Mouse (Mus musculus) kidney, embryonic 14.5 days (tissue): ENCODE data around the gene Ddx6. TPM values are rescaled to one million over a fixed set of nuclear protein-coding genes. Genes with fewer than 3 reads are reported as not detected.

Source experiments
- ATAC-seq: fragments of 200-750 bp; cut with Nextera tagmentation; 2 replicates; pipeline ENCODE4 v1.8.0; 2017; ENCODE audit warnings: moderate number of reproducible peaks, mild to moderate bottlenecking, moderate TSS enrichment, moderate library complexity; ENCODE audit not compliant: low FRiP score, low TSS enrichment
- H3K27ac ChIP-seq: fragments of 300-500 bp; sonication (generic); 2 replicates; pipeline ENCODE4 v1.5.1; 2014; ENCODE audit warnings: low read depth, mild to moderate bottlenecking, low read length, moderate library complexity, mixed read lengths
- H3K27me3 ChIP-seq: fragments of 300-500 bp; sonication (generic); 2 replicates; pipeline ENCODE4 v1.6.1; 2014; ENCODE audit warnings: mild to moderate bottlenecking, low read length; ENCODE audit not compliant: control insufficient read depth, insufficient read depth
- H3K36me3 ChIP-seq: fragments of 300-500 bp; sonication (generic); 2 replicates; pipeline ENCODE4 v1.6.1; 2014; ENCODE audit warnings: low read length, mixed read lengths; ENCODE audit not compliant: control insufficient read depth, insufficient read depth
- H3K4me1 ChIP-seq: fragments of 300-500 bp; sonication (generic); 2 replicates; pipeline ENCODE4 v1.6.1; 2014; ENCODE audit warnings: low read length, mixed read lengths; ENCODE audit not compliant: control insufficient read depth, insufficient read depth
- H3K4me2 ChIP-seq: fragments of 300-500 bp; sonication (generic); replicated peaks from 2 replicates; pipeline ENCODE4 v1.6.1; 2014; ENCODE audit warnings: low read depth, mild to moderate bottlenecking, low read length
- H3K4me3 ChIP-seq: fragments of 300-500 bp; sonication (generic); 2 replicates; pipeline ENCODE4 v1.5.1; 2014; ENCODE audit warnings: mild to moderate bottlenecking, low read length
- H3K9ac ChIP-seq: fragments of 300-500 bp; sonication (generic); 2 replicates; pipeline ENCODE4 v1.6.1; 2014; ENCODE audit warnings: low read depth, mild to moderate bottlenecking, low read length, moderate library complexity
- H3K9me3 ChIP-seq: fragments of 300-500 bp; sonication (generic); 2 replicates; pipeline ENCODE4 v1.6.1; 2016; ENCODE audit warnings: low read length; ENCODE audit not compliant: control insufficient read depth
- WGBS: fragments of 180-500 bp; shearing (Covaris S2); extraction: QIAGEN DNeasy Blood & Tissue Kit; methylation state at CpG from one replicate; pipeline ENCODE4 v1.1.7; 2014; 5-methylcytosine and 5-hydroxymethylcytosine counted together
- polyA plus RNA-seq: library from polyadenylated mRNA; unstranded; fragments of >200 nt; fragmentation: Nextera tagmentation; extraction: Ambion mirVana; gene quantifications from 2 replicates; pipeline ENCODE4 v1.2.1, GENCODE M21; 2014

Ddx6 gene
- polyA plus RNA-seq, 1 experiment from 2014 or later = 29.1 TPM

GRCm38 (mm10) chr9:44590969-44591368 lies 13.7 kb upstream of the Ddx6 start:
- H3K4me1 ChIP-seq = no peaks in the 10 kb centered on the region
- no peak overlapping the region for H3K9ac ChIP-seq
- H3K4me3 ChIP-seq = no peak overlapping the region
- WGBS = 28% methylated on average over 2 of the region's 2 CpGs
- no peak overlapping the region for H3K27ac ChIP-seq
- no peak for ATAC-seq
- no peak overlapping the region for H3K4me2 ChIP-seq
- H3K9me3 ChIP-seq = no peaks in the 10 kb centered on the region
- no peaks in the 10 kb centered on the region for H3K36me3 ChIP-seq
- H3K27me3 ChIP-seq = no peaks in the 10 kb centered on the region

- Histone ChIP-seq H3K36me3 (no peaks in the 10 kb centered on the region), H3K9ac (no peak overlapping the region), H3K4me2 (no peak overlapping the region), H3K4me1 (no peaks in the 10 kb centered on the region), H3K27ac (no peak overlapping the region), H3K9me3 (no peaks in the 10 kb centered on the region), H3K27me3 (no peaks in the 10 kb centered on the region), H3K4me3 (no peak overlapping the region)
- 73% methylated on average over 7 of the region's 7 CpGs for WGBS
- no peak for ATAC-seq
Measured at GRCm38 (mm10) chr9:44591595-44592188, 13.0 kb upstream of the Ddx6 start.

- 82% methylated on average over 4 of the region's 4 CpGs for WGBS
- no peaks in the 10 kb centered on the region for H3K36me3 ChIP-seq
- no peak overlapping the region for H3K27ac ChIP-seq
- H3K9me3 ChIP-seq = no peaks in the 10 kb centered on the region
- H3K27me3 ChIP-seq = no peaks in the 10 kb centered on the region
- no peak overlapping the region for H3K4me2 ChIP-seq
- no peak overlapping the region for H3K9ac ChIP-seq
- H3K4me3 ChIP-seq = no peak overlapping the region
- peaks cover under 1% of the 10 kb centered on the region; the same call in 1 of the 2 replicates for H3K4me1 ChIP-seq
- no peak for ATAC-seq
Measured at GRCm38 (mm10) chr9:44593221-44593620, 11.5 kb upstream of the Ddx6 start.

- Histone ChIP-seq H3K27me3 (no peaks in the 10 kb centered on the region), H3K4me2 (no peak overlapping the region), H3K36me3 (no peaks in the 10 kb centered on the region), H3K27ac (no peak overlapping the region), H3K4me3 (no peak overlapping the region), H3K9me3 (no peaks in the 10 kb centered on the region), H3K9ac (no peak overlapping the region), H3K4me1 (peaks cover 7% of the 10 kb centered on the region; the same call in 1 of the 2 replicates)
- 86% methylated on average over 4 of the region's 4 CpGs for WGBS
- no peak for ATAC-seq
Measured at GRCm38 (mm10) chr9:44593886-44594285, 10.8 kb upstream of the Ddx6 start.

- H3K36me3 ChIP-seq = no peaks in the 10 kb centered on the region
- ATAC-seq = no peak
- no peaks in the 10 kb centered on the region for H3K9me3 ChIP-seq
- no peak overlapping the region for H3K9ac ChIP-seq
- no peak overlapping the region for H3K27ac ChIP-seq
- WGBS = 83% methylated on average over 9 of the region's 9 CpGs
- peaks cover 18% of the 10 kb centered on the region for H3K4me1 ChIP-seq
- no peak overlapping the region for H3K4me3 ChIP-seq
- no peaks in the 10 kb centered on the region for H3K27me3 ChIP-seq
- H3K4me2 ChIP-seq = no peak overlapping the region
Measured at GRCm38 (mm10) chr9:44594901-44595536, 9.7 kb upstream of the Ddx6 start.

- no peak for ATAC-seq
- no peak overlapping the region for H3K4me3 ChIP-seq
Measured at GRCm38 (mm10) chr9:44595537-44595930, 9.2 kb upstream of the Ddx6 start.

GRCm38 (mm10) chr9:44597742-44598141 lies 7.0 kb upstream of the Ddx6 start:
- Histone ChIP-seq H3K27me3 (no peaks in the 10 kb centered on the region), H3K4me1 (peaks cover 21% of the 10 kb centered on the region), H3K36me3 (no peaks in the 10 kb centered on the region; the same call in 1 of the 2 replicates), H3K9me3 (no peaks in the 10 kb centered on the region), H3K4me2 (no peak overlapping the region), H3K27ac (no peak overlapping the region), H3K4me3 (no peak overlapping the region), H3K9ac (no peak overlapping the region)
- ATAC-seq = no peak
- WGBS = 85% methylated on average over 2 of the region's 2 CpGs

More at GRCm38 (mm10) chr9:44595537-44595930, 9.2 kb upstream of the Ddx6 start:
- no peak overlapping the region for H3K9ac ChIP-seq
- no peak overlapping the region for H3K4me2 ChIP-seq
- H3K27me3 ChIP-seq = no peaks in the 10 kb centered on the region
- H3K27ac ChIP-seq = no peak overlapping the region
- no peaks in the 10 kb centered on the region for H3K9me3 ChIP-seq
- peaks cover 20% of the 10 kb centered on the region for H3K4me1 ChIP-seq
- no peaks in the 10 kb centered on the region for H3K36me3 ChIP-seq
- 84% methylated on average over 1 of the region's 1 CpGs for WGBS

- Histone ChIP-seq H3K4me1 (peaks cover 26% of the 10 kb centered on the region), H3K4me3 (no peak overlapping the region), H3K36me3 (no peaks in the 10 kb centered on the region; the same call in 1 of the 2 replicates), H3K27me3 (no peaks in the 10 kb centered on the region), H3K9ac (peak overlapping the region; percentile 2), H3K4me2 (peak overlapping the region; percentile 35), H3K9me3 (no peaks in the 10 kb centered on the region), H3K27ac (peak overlapping the region; percentile 83)
- WGBS = 3% methylated on average over 18 of the region's 18 CpGs
- peak; percentile 78 for ATAC-seq
Measured at GRCm38 (mm10) chr9:44598899-44599495, 5.7 kb upstream of the Ddx6 start.

GRCm38 (mm10) chr9:44599616-44600015 lies 5.1 kb upstream of the Ddx6 start:
- H3K9me3 ChIP-seq = no peaks in the 10 kb centered on the region
- no peak overlapping the region; the same call in 1 of the 2 replicates for H3K9ac ChIP-seq
- peak overlapping the region; percentile 83 for H3K27ac ChIP-seq
- 30% methylated on average over 4 of the region's 6 CpGs for WGBS
- peaks cover 26% of the 10 kb centered on the region for H3K4me1 ChIP-seq
- no peaks in the 10 kb centered on the region; the same call in 1 of the 2 replicates for H3K36me3 ChIP-seq
- H3K4me2 ChIP-seq = peak overlapping the region; percentile 35
- no peak overlapping the region; the same call in 1 of the 2 replicates for H3K4me3 ChIP-seq
- H3K27me3 ChIP-seq = no peaks in the 10 kb centered on the region
- no peak for ATAC-seq
